Comparison of ENCODE assay signal across 8 mouse cellular contexts in the genomic region with DNA sequence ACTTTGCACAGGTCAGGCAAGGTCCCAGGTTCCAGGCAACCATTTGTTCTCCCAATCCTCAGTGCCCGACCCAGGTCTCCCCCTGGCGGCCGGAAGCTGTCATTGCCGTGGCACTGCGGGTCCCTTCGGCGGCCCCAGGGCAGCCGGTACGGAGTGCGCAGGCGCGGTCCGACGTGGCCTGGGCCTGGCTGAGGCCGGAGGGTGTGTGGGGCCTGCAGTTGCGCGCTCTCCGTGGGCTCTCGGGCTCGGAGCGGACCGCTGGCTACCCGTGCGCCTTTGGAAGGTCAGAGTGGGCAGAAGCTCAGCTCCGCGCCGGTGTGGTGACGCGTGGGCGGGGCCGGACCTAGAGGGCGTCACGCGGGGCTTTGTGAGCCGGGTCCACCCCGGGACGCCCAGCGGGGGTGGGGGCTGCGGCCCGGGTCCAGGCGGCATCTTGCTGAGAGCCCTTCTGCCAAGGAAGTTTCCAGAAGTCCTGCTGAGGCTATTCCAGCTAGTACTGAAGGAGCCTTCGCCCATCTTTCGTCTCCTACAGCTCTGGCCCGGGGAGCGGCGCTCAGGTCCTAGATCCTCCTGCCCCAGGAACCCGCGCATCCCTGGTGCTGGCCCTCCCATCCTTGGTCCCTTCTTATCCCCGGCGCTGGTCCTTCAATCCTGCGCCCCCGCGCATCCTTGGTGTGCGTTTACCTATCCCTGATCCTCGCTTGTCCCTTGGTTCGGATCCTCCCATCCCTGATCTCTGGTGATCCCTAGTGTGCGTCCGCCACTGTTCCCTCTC. TPM values are rescaled to one million over a fixed set of nuclear protein-coding genes. Genes with fewer than 3 reads are reported as not detected.
DNase-seq lines count a peak whose midpoint lies in the region; ATAC-seq and TF ChIP-seq lines count a peak whose summit lies in the region.

A gene (plus strand): TSS at position 174 of the 775 bp plus-strand sequence.

- intact Hi-C loops in heart, postnatal 10 days (cut with DNase I) = loop anchor here (2.0 kb wide), 1 partner anchor 31 kb away; no protein-coding TSS in a partner anchor

- no peak for TF ChIP-seq EP300 in liver, postnatal 0 days (IDR thresholded peaks at IDR 0.05; ENCODE audit: low read depth)

- ATAC-seq in forebrain, embryonic 13.5 days = peak; percentile 96
- ATAC-seq in liver, postnatal 0 days = peak; percentile 95
- peak; percentile 97 for ATAC-seq in neural tube, embryonic 14.5 days (ENCODE audit: low read depth)

- H3K4me2 ChIP-seq in forebrain, embryonic 13.5 days = peak within 1 kb of the TSS; percentile 70
- peak within 1 kb of the TSS; percentile 87 for H3K4me2 ChIP-seq in liver, postnatal 0 days (ENCODE audit: low read depth, low read length)
- H3K4me2 ChIP-seq in neural tube, embryonic 14.5 days (ENCODE audit: low read depth, low read length) = peak within 1 kb of the TSS; percentile 55

- peak; percentile 47 for TF ChIP-seq CTCF in E14TG2a.4 (conservative IDR thresholded peaks at IDR 0.05; ENCODE audit: low read length)
- TF ChIP-seq CTCF in liver, postnatal 0 days (IDR thresholded peaks at IDR 0.05; ENCODE audit: low read depth) = peak; percentile 98

- peaks cover 15% of the 10 kb centered on the region for H3K27me3 ChIP-seq in E14TG2a.4 (ENCODE audit: insufficient read depth, low read length)
- H3K27me3 ChIP-seq in forebrain, embryonic 13.5 days = no peaks in the 10 kb centered on the region
- no peaks in the 10 kb centered on the region for H3K27me3 ChIP-seq in liver, postnatal 0 days (ENCODE audit: insufficient read depth, low read length)
- no peaks in the 10 kb centered on the region for H3K27me3 ChIP-seq in neural tube, embryonic 14.5 days (ENCODE audit: control insufficient read depth, insufficient read depth, low read length)

- under 1% methylated on average over 58 of the region's 58 CpGs for WGBS in forebrain, embryonic 13.5 days
- 1% methylated on average over 58 of the region's 58 CpGs for WGBS in large intestine, adult 2 months
- WGBS in liver, postnatal 0 days (ENCODE audit: insufficient replicate concordance) = 1% methylated on average over 58 of the region's 58 CpGs
- WGBS in neural tube, embryonic 14.5 days = under 1% methylated on average over 58 of the region's 58 CpGs

- peak; percentile 83 for DNase-seq in c-Kit-positive CD71-positive TER-119-positive erythroid progenitor cells, embryonic 14.5 days (ENCODE audit: low spot score)
- peak; percentile 97 to 99 for DNase-seq in heart, postnatal 10 days
- DNase-seq in large intestine, adult 2 months (ENCODE audit: low read depth, low spot score) = peak; percentile 83
- peak; percentile 94 for DNase-seq in liver, postnatal 0 days
- peak; percentile 98 for DNase-seq in testis, postnatal 10 days (ENCODE audit: low spot score)

- H3K4me3 ChIP-seq in E14TG2a.4 (replicated peaks; ENCODE audit: low read length) = peak within 1 kb of the TSS; percentile 88
- peak within 1 kb of the TSS; percentile 86 for H3K4me3 ChIP-seq in forebrain, embryonic 13.5 days
- H3K4me3 ChIP-seq in liver, postnatal 0 days (ENCODE audit: low read depth, low read length) = peak within 1 kb of the TSS; percentile 93
- H3K4me3 ChIP-seq in neural tube, embryonic 14.5 days (ENCODE audit: low read depth, low read length) = peak within 1 kb of the TSS; percentile 82

- peaks cover 12% of the 10 kb centered on the region for H3K9me3 ChIP-seq in E14TG2a.4 (ENCODE audit: low read length)
- no peaks in the 10 kb centered on the region for H3K9me3 ChIP-seq in forebrain, embryonic 13.5 days (replicated peaks)
- no peaks in the 10 kb centered on the region for H3K9me3 ChIP-seq in liver, postnatal 0 days (ENCODE audit: low read length)
- H3K9me3 ChIP-seq in neural tube, embryonic 14.5 days (ENCODE audit: control insufficient read depth, low read length) = no peaks in the 10 kb centered on the region

- H3K36me3 ChIP-seq in E14TG2a.4 (ENCODE audit: insufficient read depth, low read length) = no peaks in the 10 kb centered on the region
- peaks cover 8% of the 10 kb centered on the region for H3K36me3 ChIP-seq in forebrain, embryonic 13.5 days (ENCODE audit: poor library complexity, severe bottlenecking)
- H3K36me3 ChIP-seq in liver, postnatal 0 days (replicated peaks; ENCODE audit: insufficient read depth, low read length) = peaks cover 3% of the 10 kb centered on the region
- peaks cover 4% of the 10 kb centered on the region; the same call in 1 of the 2 replicates for H3K36me3 ChIP-seq in neural tube, embryonic 14.5 days (ENCODE audit: control insufficient read depth, insufficient read depth, low read length)

- H3K27ac ChIP-seq in forebrain, embryonic 13.5 days = peak within 1 kb of the TSS; percentile 82
- peak within 1 kb of the TSS; percentile 91 for H3K27ac ChIP-seq in liver, postnatal 0 days (ENCODE audit: low read depth)
- H3K27ac ChIP-seq in neural tube, embryonic 14.5 days (ENCODE audit: low read depth, low read length) = peak within 1 kb of the TSS; percentile 85

- peak within 1 kb of the TSS; percentile 94 for H3K9ac ChIP-seq in forebrain, embryonic 13.5 days
- peak within 1 kb of the TSS; percentile 92 for H3K9ac ChIP-seq in liver, postnatal 0 days (replicated peaks)
- H3K9ac ChIP-seq in neural tube, embryonic 14.5 days (replicated peaks; ENCODE audit: low read depth, low read length) = peak within 1 kb of the TSS; percentile 79

- H3K4me1 ChIP-seq in E14TG2a.4 (replicated peaks; ENCODE audit: low read depth, low read length) = peaks cover 13% of the 10 kb centered on the region
- peaks cover 25% of the 10 kb centered on the region for H3K4me1 ChIP-seq in forebrain, embryonic 13.5 days
- peaks cover 16% of the 10 kb centered on the region for H3K4me1 ChIP-seq in liver, postnatal 0 days (ENCODE audit: insufficient read depth)
- H3K4me1 ChIP-seq in neural tube, embryonic 14.5 days (ENCODE audit: control insufficient read depth, insufficient read depth, low read length) = peaks cover 12% of the 10 kb centered on the region; the same call in 1 of the 2 replicates

RNA-seq across cellular contexts. Expression of the gene that starts here (rescaled TPM):
- polyA plus RNA-seq in forebrain, embryonic 13.5 days (2015; fragmentation: Nextera tagmentation; extraction: Ambion mirVana) = 26.6 and 28.2 TPM in 2 replicates
- total RNA-seq in heart, postnatal 10 days (2021) = 10 to 100 TPM; 38.7 to 45.3 TPM
- 4.5 and 6.1 TPM in 2 replicates for polyA plus RNA-seq in large intestine, adult 2 months (2012; rRNA removed)
- polyA plus RNA-seq in liver, postnatal 0 days (2015; fragmentation: Nextera tagmentation; extraction: Ambion mirVana) = 7.9 and 10.6 TPM in 2 replicates
- 15.8 and 19.6 TPM in 2 replicates for polyA plus RNA-seq in neural tube, embryonic 14.5 days (2014; fragmentation: Nextera tagmentation; extraction: Ambion mirVana)

Comparison
In these comparisons a context has a peak if more than half of its experiments do, and no peak if none do; other contexts are left out.
1. Peak in every context shown above with its lines: DNase-seq, ATAC-seq, H3K4me3 ChIP-seq and H3K27ac ChIP-seq.